Mouse (Mus musculus) limb, embryonic 14.5 days (tissue): Measurements from ENCODE around the gene Myadm. TPM values are rescaled to one million over a fixed set of nuclear protein-coding genes. Genes with fewer than 3 reads are reported as not detected.
A peak's percentile ranks its signal among the peaks of the same experiment; 100 is the strongest.

Source experiments
- ATAC-seq: fragments of 200-750 bp; cut with Nextera tagmentation; 2 replicates; pipeline ENCODE4 v1.8.0; 2017; ENCODE audit warnings: low read depth, moderate number of reproducible peaks, moderate TSS enrichment; ENCODE audit not compliant: low FRiP score
- DNase-seq: peaks from one replicate; pipeline ENCODE4 v3.0.0-alpha.2; 2015; ENCODE audit warnings: low spot score
- H3K27ac ChIP-seq: fragments of 300-500 bp; sonication (generic); replicated peaks from 2 replicates; pipeline ENCODE4 v1.5.1; 2014; ENCODE audit warnings: low read depth, mild to moderate bottlenecking, low read length, moderate library complexity, mixed read lengths
- H3K27me3 ChIP-seq: fragments of 300-500 bp; sonication (generic); 2 replicates; pipeline ENCODE4 v1.6.1; 2014; ENCODE audit warnings: low read length, mixed read lengths; ENCODE audit not compliant: control insufficient read depth, insufficient read depth
- H3K36me3 ChIP-seq: fragments of 300-500 bp; sonication (generic); 2 replicates; pipeline ENCODE4 v1.6.1; 2014; ENCODE audit warnings: mild to moderate bottlenecking, low read length, moderate library complexity, mixed read lengths; ENCODE audit not compliant: control insufficient read depth, insufficient read depth
- H3K4me1 ChIP-seq: fragments of 300-500 bp; sonication (generic); 2 replicates; pipeline ENCODE4 v1.6.1; 2014; ENCODE audit warnings: antibody characterized with exemption, low read length, mixed read lengths; ENCODE audit not compliant: control insufficient read depth, insufficient read depth
- H3K4me2 ChIP-seq: fragments of 300-500 bp; sonication (generic); replicated peaks from 2 replicates; pipeline ENCODE4 v1.6.1; 2014; ENCODE audit warnings: low read depth, mild to moderate bottlenecking, low read length, moderate library complexity; ENCODE audit not compliant: severe bottlenecking
- H3K4me3 ChIP-seq: fragments of 300-500 bp; sonication (generic); replicated peaks from 2 replicates; pipeline ENCODE4 v1.5.1; 2014; ENCODE audit warnings: low read length
- H3K9ac ChIP-seq: fragments of 300-500 bp; sonication (generic); 2 replicates; pipeline ENCODE4 v1.6.1; 2014; ENCODE audit warnings: mild to moderate bottlenecking, low read depth, low read length, moderate library complexity; ENCODE audit not compliant: severe bottlenecking
- H3K9me3 ChIP-seq: fragments of 300-500 bp; sonication (generic); 2 replicates; pipeline ENCODE4 v1.6.1; 2016; ENCODE audit warnings: low read length; ENCODE audit not compliant: control insufficient read depth
- POLR2A ChIP-seq: fragments of 200-500 bp; IDR thresholded peaks from 2 replicates; pipeline ENCODE4 v1.8.0; 2012; ENCODE audit warnings: inconsistent platforms, mild to moderate bottlenecking, moderate library complexity, borderline replicate concordance; ENCODE audit not compliant: insufficient read depth, insufficient read length; ENCODE audit errors: extremely low read depth
- WGBS: fragments of 180-500 bp; shearing (Covaris S2); extraction: QIAGEN DNeasy Blood & Tissue Kit; methylation state at CpG from one replicate; pipeline ENCODE4 v1.1.7; 2014; 5-methylcytosine and 5-hydroxymethylcytosine counted together
- polyA plus RNA-seq, 2 experiments: library from polyadenylated mRNA; depleted of rRNA in 1 of 2; stranded (reverse) in 1 of 2; unstranded in 1 of 2; fragments of >200 nt; fragmentation: Nextera tagmentation in 1 of 2; extraction: Ambion mirVana in 1 of 2; gene quantifications; 2 replicates each; pipeline versions ENCODE4 v1.2.1 to v1.2.3; 2012 to 2014

The Myadm gene
- polyA plus RNA-seq, 2 experiments = 141 to 209 TPM

GRCm38 (mm10) chr7:3283081-3283875 lies 5.6 kb upstream of the Myadm start:
- no peak for TF ChIP-seq POLR2A
- no peak for DNase-seq
- Histone ChIP-seq H3K4me2 (no peak overlapping the region), H3K4me3 (no peak overlapping the region), H3K9ac (no peak overlapping the region), H3K36me3 (no peaks in the 10 kb centered on the region), H3K27ac (no peak overlapping the region), H3K27me3 (no peaks in the 10 kb centered on the region), H3K4me1 (peaks cover 2% of the 10 kb centered on the region; the same call in 1 of the 2 replicates), H3K9me3 (no peaks in the 10 kb centered on the region)
- no peak for ATAC-seq
- WGBS = 86% methylated on average over 11 of the region's 11 CpGs

DNA sequence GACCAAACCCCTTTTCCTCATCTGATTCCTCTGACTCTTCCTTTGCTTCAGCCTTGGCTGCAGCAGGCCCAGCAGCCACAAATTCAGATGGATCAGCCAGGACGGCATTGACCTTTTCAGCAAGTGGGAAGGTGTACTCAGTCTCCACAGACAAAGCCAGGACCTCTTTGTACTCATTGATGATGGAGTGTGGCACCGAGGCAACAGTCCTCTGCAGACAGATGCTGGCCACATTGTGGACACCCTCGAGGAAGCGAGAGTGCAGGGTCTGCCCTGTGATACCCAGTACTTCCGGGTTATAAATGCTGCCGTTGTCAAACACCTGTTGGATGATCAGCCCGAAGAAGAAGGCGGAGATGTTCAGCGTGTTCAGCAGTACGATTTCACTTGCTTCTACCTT lies 4.3 kb upstream of the Myadm start:
- no peak overlapping the region for H3K4me3 ChIP-seq
- no peaks in the 10 kb centered on the region for H3K36me3 ChIP-seq
- H3K4me2 ChIP-seq = no peak overlapping the region
- H3K4me1 ChIP-seq = peaks cover 3% of the 10 kb centered on the region; the same call in 1 of the 2 replicates
- WGBS = 88% methylated on average over 10 of the region's 10 CpGs
- H3K27ac ChIP-seq = no peak overlapping the region
- ATAC-seq = no peak
- no peak overlapping the region for H3K9ac ChIP-seq
- H3K9me3 ChIP-seq = no peaks in the 10 kb centered on the region
- no peak for TF ChIP-seq POLR2A
- H3K27me3 ChIP-seq = no peaks in the 10 kb centered on the region
- no peak for DNase-seq

- WGBS = 92% methylated on average over 5 of the region's 5 CpGs
- no peak for TF ChIP-seq POLR2A
- no peak for ATAC-seq
- Histone ChIP-seq H3K4me2 (no peak overlapping the region), H3K9me3 (no peaks in the 10 kb centered on the region), H3K4me1 (peaks cover 11% of the 10 kb centered on the region), H3K4me3 (no peak overlapping the region), H3K36me3 (no peaks in the 10 kb centered on the region), H3K27ac (no peak overlapping the region), H3K9ac (no peak overlapping the region), H3K27me3 (no peaks in the 10 kb centered on the region)
- DNase-seq = no peak
Measured at GRCm38 (mm10) chr7:3286036-3286435, 2.8 kb upstream of the Myadm start.

- no peak for ATAC-seq
- 68% methylated on average over 7 of the region's 7 CpGs for WGBS
- H3K4me3 ChIP-seq = no peak overlapping the region
- no peak overlapping the region for H3K9ac ChIP-seq
- peak overlapping the region; percentile 68 for H3K27ac ChIP-seq
- TF ChIP-seq POLR2A = no peak
- no peaks in the 10 kb centered on the region for H3K36me3 ChIP-seq
- no peaks in the 10 kb centered on the region for H3K27me3 ChIP-seq
- H3K4me1 ChIP-seq = peaks cover 20% of the 10 kb centered on the region
- DNase-seq = no peak
- peak overlapping the region; percentile 7; the same call in 1 of the 2 replicates for H3K4me2 ChIP-seq
- H3K9me3 ChIP-seq = no peaks in the 10 kb centered on the region
Measured at GRCm38 (mm10) chr7:3287186-3287585, 1.7 kb upstream of the Myadm start.

DNA sequence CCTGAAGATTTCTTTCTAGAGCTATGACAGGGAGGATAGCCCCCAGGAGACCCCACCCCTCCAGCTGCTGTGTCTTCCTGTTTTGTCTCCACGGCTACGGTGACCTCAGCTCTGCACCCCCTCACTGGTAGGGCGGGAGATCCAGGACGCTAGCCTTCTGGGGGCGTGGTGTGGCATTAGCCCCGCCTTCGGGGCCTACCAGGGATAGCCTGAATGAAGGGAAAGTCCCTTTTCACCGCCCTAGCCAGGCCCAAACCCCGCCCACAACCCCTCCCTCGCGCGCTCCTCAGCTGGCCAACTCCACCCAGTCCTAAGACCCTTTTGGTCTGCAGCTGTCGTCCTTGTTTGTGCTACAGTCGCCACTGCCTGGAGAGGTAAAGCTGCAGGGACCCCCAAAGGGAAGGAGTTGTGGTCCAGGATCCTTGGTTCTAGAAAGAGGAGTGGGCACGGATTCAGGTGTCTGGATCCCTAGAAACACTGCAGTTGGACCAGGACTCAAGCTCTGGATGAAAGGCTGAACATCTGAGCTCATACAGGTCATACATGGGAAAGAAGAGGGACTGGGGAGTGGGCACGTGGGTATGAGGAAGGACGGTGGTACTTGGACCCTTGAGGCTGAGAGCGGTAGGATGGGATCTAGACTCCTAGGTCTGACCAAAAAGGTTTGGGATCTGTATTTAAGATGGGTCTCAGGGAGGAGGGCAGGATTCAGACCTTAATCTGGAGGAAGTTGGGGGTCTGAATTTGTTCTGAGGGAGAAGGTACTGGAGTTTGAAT lies 1.6 kb downstream of the Myadm start:
- Histone ChIP-seq H3K27ac (peak overlapping the region; percentile 96), H3K4me1 (peaks cover 28% of the 10 kb centered on the region), H3K9me3 (no peaks in the 10 kb centered on the region), H3K4me2 (peak overlapping the region; percentile 72), H3K36me3 (peaks cover 18% of the 10 kb centered on the region), H3K4me3 (peak overlapping the region; percentile 49), H3K27me3 (no peaks in the 10 kb centered on the region), H3K9ac (peak overlapping the region; percentile 72)
- DNase-seq = peak; percentile 98
- no peak for TF ChIP-seq POLR2A
- peak; percentile 91 for ATAC-seq
- whole genome bisulfite sequencing = 3% methylated on average over 18 of the region's 18 CpGs
